Mouse (Mus musculus) midbrain, postnatal 0 days (tissue): Measurements from ENCODE around the gene Mien1. TPM values are rescaled to one million over a fixed set of nuclear protein-coding genes. Genes with fewer than 3 reads are reported as not detected.

Experiments
- ATAC-seq: fragments of 200-750 bp; cut with Nextera tagmentation; 2 replicates; pipeline ENCODE4 v1.8.0; 2017; ENCODE audit warnings: moderate number of reproducible peaks, mild to moderate bottlenecking, moderate TSS enrichment, moderate library complexity; ENCODE audit not compliant: low FRiP score
- DNase-seq: peaks from one replicate; pipeline ENCODE4 v3.0.0-alpha.2; 2015; ENCODE audit warnings: low spot score
- H3K27ac ChIP-seq: fragments of 300-500 bp; sonication (generic); 2 replicates; pipeline ENCODE4 v1.5.1; 2014; ENCODE audit warnings: low read depth, mild to moderate bottlenecking, low read length, mixed read lengths
- H3K27me3 ChIP-seq: fragments of 300-500 bp; sonication (generic); 2 replicates; pipeline ENCODE4 v1.6.1; 2014; ENCODE audit warnings: low read length, control low read depth, mixed read lengths; ENCODE audit not compliant: insufficient read depth
- H3K36me3 ChIP-seq: fragments of 300-500 bp; sonication (generic); 2 replicates; pipeline ENCODE4 v1.6.1; 2014; ENCODE audit warnings: low read length, control low read depth, mixed read lengths; ENCODE audit not compliant: insufficient read depth
- H3K4me1 ChIP-seq: fragments of 300-500 bp; sonication (generic); 2 replicates; pipeline ENCODE4 v1.6.1; 2014; ENCODE audit warnings: mild to moderate bottlenecking, control low read depth, antibody characterized with exemption, low read length, mixed read lengths; ENCODE audit not compliant: insufficient read depth
- H3K4me2 ChIP-seq: fragments of 300-500 bp; sonication (generic); 2 replicates; pipeline ENCODE4 v1.6.1; 2014; ENCODE audit warnings: low read depth, mild to moderate bottlenecking, low read length, mixed read lengths; ENCODE audit not compliant: poor library complexity, severe bottlenecking
- H3K4me3 ChIP-seq: fragments of 300-500 bp; sonication (generic); 2 replicates; pipeline ENCODE4 v1.5.1; 2014; ENCODE audit warnings: low read depth, mild to moderate bottlenecking, low read length, moderate library complexity
- H3K9ac ChIP-seq: fragments of 300-500 bp; sonication (generic); replicated peaks from 2 replicates; pipeline ENCODE4 v1.6.1; 2014; ENCODE audit warnings: mild to moderate bottlenecking, low read length, moderate library complexity, mixed read lengths; ENCODE audit not compliant: poor library complexity, severe bottlenecking
- H3K9me3 ChIP-seq: fragments of 300-500 bp; sonication (generic); 2 replicates; pipeline ENCODE4 v1.6.1; 2016; ENCODE audit warnings: low read length, control low read depth
- CTCF ChIP-seq: IDR thresholded peaks from 2 replicates; pipeline ENCODE4 v1.5.1; 2016; ENCODE audit warnings: antibody characterized with exemption, mild to moderate bottlenecking
- WGBS: fragments of 180-500 bp; shearing (Covaris S2); extraction: QIAGEN DNeasy Blood & Tissue Kit; methylation state at CpG from one replicate; pipeline ENCODE4 v1.1.7; 2014; 5-methylcytosine and 5-hydroxymethylcytosine counted together
- polyA plus RNA-seq: library from polyadenylated mRNA; unstranded; fragments of >200 nt; fragmentation: Nextera tagmentation; extraction: Ambion mirVana; gene quantifications from 2 replicates; pipeline ENCODE4 v1.2.1, GENCODE M21; 2015
- total RNA-seq: library from RNA; depleted of rRNA; stranded (reverse); fragments of >200 nt; gene quantifications from 2 replicates; pipeline ENCODE4 v1.2.3, GENCODE M21; 2014

Gene Mien1
- total and polyA plus RNA-seq, 2 experiments from 2014 or later = 68.3 to 243 TPM

- Histone ChIP-seq H3K4me2 (peak within 1 kb of the TSS; percentile 62), H3K27ac (peak within 1 kb of the TSS; percentile 92), H3K36me3 (no peaks in the 10 kb centered on the region), H3K9ac (peak within 1 kb of the TSS; percentile 74), H3K27me3 (no peaks in the 10 kb centered on the region), H3K4me1 (peaks cover 10% of the 10 kb centered on the region; the same call in 1 of the 2 replicates), H3K4me3 (peak within 1 kb of the TSS; percentile 62), H3K9me3 (no peaks in the 10 kb centered on the region)
- no peak; the same call in 1 of the 2 replicates for TF ChIP-seq CTCF
- DNase-seq (peak; percentile 95), ATAC-seq (peak; percentile 92)
- WGBS = under 1% methylated on average over 40 of the region's 40 CpGs
Measured at GRCm38 (mm10) chr11:98400161-98400726, 38.5 kb downstream of the Mien1 start, which contains the start of gene Pgap3. Pgap3 (minus strand) TSS chr11:98400490.

GRCm38 (mm10) chr11:98397946-98398345, 40.8 kb downstream of the Mien1 start:
- Histone ChIP-seq H3K36me3 (no peaks in the 10 kb centered on the region), H3K4me1 (peaks cover 10% of the 10 kb centered on the region; the same call in 1 of the 2 replicates), H3K27me3 (no peaks in the 10 kb centered on the region), H3K4me3 (no peak overlapping the region), H3K9me3 (no peaks in the 10 kb centered on the region), H3K27ac (no peak overlapping the region), H3K4me2 (no peak overlapping the region), H3K9ac (no peak overlapping the region)
- DNase-seq (no peak), ATAC-seq (no peak)
- 91% methylated on average over 7 of the region's 7 CpGs for WGBS
- no peak for TF ChIP-seq CTCF

- Histone ChIP-seq H3K4me1 (0 out of 2 replicates have a peak, but pooled peaks cover 5% of the 10 kb centered on the region), H3K4me3 (no peak overlapping the region), H3K9ac (no peak overlapping the region), H3K4me2 (no peak overlapping the region), H3K36me3 (no peaks in the 10 kb centered on the region), H3K9me3 (no peaks in the 10 kb centered on the region), H3K27me3 (0 out of 2 replicates have a peak, but pooled peaks cover 5% of the 10 kb centered on the region), H3K27ac (no peak overlapping the region)
- ATAC-seq = no peak
- no peak for TF ChIP-seq CTCF
- WGBS = 47% methylated on average over 4 of the region's 4 CpGs
- no peak for DNase-seq
Measured at GRCm38 (mm10) chr11:98395041-98395440, 43.8 kb downstream of the Mien1 start.

GRCm38 (mm10) chr11:98394301-98394700, 44.5 kb downstream of the Mien1 start:
- no peaks in the 10 kb centered on the region for H3K9me3 ChIP-seq
- no peak for ATAC-seq

GRCm38 (mm10) chr11:98393317-98393716, 45.5 kb downstream of the Mien1 start:
- no peak for TF ChIP-seq CTCF
- H3K4me1 ChIP-seq = no peaks in the 10 kb centered on the region

More at GRCm38 (mm10) chr11:98394301-98394700, 44.5 kb downstream of the Mien1 start:
- Histone ChIP-seq H3K27me3 (0 out of 2 replicates have a peak, but pooled peaks cover 5% of the 10 kb centered on the region), H3K27ac (no peak overlapping the region), H3K4me1 (no peaks in the 10 kb centered on the region), H3K4me3 (no peak overlapping the region), H3K36me3 (no peaks in the 10 kb centered on the region), H3K4me2 (no peak overlapping the region), H3K9ac (no peak overlapping the region)
- 49% methylated on average over 6 of the region's 6 CpGs for WGBS
- no peak for DNase-seq
- no peak for TF ChIP-seq CTCF

GRCm38 (mm10) chr11:98392645-98393044, 46.1 kb downstream of the Mien1 start:
- no peak for TF ChIP-seq CTCF
- WGBS = 61% methylated on average over 4 of the region's 4 CpGs
- H3K36me3 ChIP-seq = no peaks in the 10 kb centered on the region
- no peak overlapping the region for H3K4me2 ChIP-seq
- peaks cover 6% of the 10 kb centered on the region for H3K27me3 ChIP-seq
- no peak overlapping the region for H3K27ac ChIP-seq
- no peaks in the 10 kb centered on the region for H3K4me1 ChIP-seq
- no peak overlapping the region for H3K4me3 ChIP-seq
- no peak for DNase-seq
- no peaks in the 10 kb centered on the region for H3K9me3 ChIP-seq
- no peak for ATAC-seq
- H3K9ac ChIP-seq = 0 out of 2 replicates have a peak overlapping the region, but pooled peaks have one; percentile 13

More at GRCm38 (mm10) chr11:98393317-98393716, 45.5 kb downstream of the Mien1 start:
- Histone ChIP-seq H3K36me3 (no peaks in the 10 kb centered on the region), H3K9me3 (no peaks in the 10 kb centered on the region), H3K27me3 (0 out of 2 replicates have a peak, but pooled peaks cover 5% of the 10 kb centered on the region), H3K4me2 (no peak overlapping the region), H3K27ac (no peak overlapping the region), H3K4me3 (no peak overlapping the region), H3K9ac (no peak overlapping the region)
- ATAC-seq (no peak), DNase-seq (no peak)
- WGBS = 74% methylated on average over 6 of the region's 6 CpGs
